Mouse (Mus musculus) frontal cortex, postnatal 25 days (tissue): ENCODE measurements around the gene Slc6a13.

ENCODE experiments used
- DNase-seq, 2 experiments: peaks; one replicate each; pipeline ENCODE4 v3.0.0; 2022; ENCODE audit warnings: low spot score in 2 of 2

The Slc6a13 gene

GRCm38 (mm10) chr6:121299954-121300353 lies at the start of gene Slc6a13:
Gene Slc6a13, plus strand, starts transcription at chr6:121300227.
- no peak for DNase-seq

GRCm38 (mm10) chr6:121250406-121250805 lies 49.6 kb upstream of the Slc6a13 start:
- no peak for DNase-seq

- no peak for DNase-seq
These were observed 48.8 kb upstream of the Slc6a13 start for GRCm38 (mm10) chr6:121251256-121251655.

DNA sequence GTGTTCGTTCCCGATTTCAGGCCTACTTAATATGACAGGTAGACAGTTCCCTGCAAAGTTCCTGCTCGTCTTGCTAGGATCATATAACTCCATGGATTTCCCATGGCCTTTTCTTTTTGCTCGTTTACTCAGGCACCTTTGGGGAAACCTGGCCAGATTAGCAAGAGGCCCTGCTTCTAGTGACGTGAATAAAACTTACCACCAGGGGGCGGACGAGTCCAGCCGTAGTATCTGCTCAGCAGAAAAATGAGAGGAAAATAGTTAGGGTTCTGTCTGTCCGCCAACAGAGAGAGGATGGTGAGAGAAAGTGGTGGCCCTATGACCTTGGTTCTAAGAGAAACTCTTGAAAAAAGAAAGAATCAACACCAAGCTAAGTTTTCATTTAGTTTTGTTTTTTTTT lies 39.5 kb upstream of the Slc6a13 start:
- peak; percentile 56 to 79 for DNase-seq

- no peak for DNase-seq
These were observed 38.8 kb upstream of the Slc6a13 start for GRCm38 (mm10) chr6:121261233-121261632.

DNA sequence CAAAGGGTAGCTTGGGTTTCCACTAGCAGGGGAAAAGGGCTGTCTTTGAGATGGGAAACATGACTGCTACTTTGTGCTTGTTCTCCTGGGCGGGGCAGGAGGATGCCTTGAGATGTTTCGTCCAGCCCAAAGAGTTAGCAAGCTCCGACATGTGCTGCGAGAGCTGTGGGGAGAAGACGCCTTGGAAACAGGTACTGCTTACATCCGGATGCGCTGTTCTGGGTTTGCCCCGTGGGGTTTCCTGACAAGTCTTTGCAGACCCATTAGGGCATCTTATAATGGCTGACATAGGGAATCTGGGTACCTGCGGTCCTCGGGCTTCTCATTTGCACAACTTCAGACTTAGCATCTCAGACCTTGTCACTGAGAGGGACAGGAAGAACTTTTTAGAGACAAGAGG lies 38.0 kb upstream of the Slc6a13 start:
- DNase-seq = no peak

GRCm38 (mm10) chr6:121262496-121262895 lies 37.5 kb upstream of the Slc6a13 start:
- no peak for DNase-seq

GRCm38 (mm10) chr6:121270156-121270555 lies 29.9 kb upstream of the Slc6a13 start:
- DNase-seq = no peak

DNA sequence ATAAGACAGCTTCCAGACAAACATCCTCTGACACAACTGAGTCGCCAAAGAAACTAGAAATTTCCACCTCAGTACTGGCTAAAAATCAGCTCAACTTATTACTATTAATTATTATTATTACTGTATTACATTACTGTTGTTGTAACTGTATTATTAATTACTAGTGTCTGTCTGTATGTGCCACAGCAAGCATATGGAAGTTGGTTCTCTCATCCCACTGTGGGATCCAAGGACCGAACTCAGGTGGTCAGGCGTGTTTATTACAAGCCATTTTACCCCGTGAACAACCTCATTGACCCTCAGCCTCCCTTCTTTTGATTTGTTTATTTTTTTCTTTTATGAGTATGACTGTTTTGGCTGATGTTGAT lies 28.3 kb upstream of the Slc6a13 start:
- DNase-seq = no peak

DNA sequence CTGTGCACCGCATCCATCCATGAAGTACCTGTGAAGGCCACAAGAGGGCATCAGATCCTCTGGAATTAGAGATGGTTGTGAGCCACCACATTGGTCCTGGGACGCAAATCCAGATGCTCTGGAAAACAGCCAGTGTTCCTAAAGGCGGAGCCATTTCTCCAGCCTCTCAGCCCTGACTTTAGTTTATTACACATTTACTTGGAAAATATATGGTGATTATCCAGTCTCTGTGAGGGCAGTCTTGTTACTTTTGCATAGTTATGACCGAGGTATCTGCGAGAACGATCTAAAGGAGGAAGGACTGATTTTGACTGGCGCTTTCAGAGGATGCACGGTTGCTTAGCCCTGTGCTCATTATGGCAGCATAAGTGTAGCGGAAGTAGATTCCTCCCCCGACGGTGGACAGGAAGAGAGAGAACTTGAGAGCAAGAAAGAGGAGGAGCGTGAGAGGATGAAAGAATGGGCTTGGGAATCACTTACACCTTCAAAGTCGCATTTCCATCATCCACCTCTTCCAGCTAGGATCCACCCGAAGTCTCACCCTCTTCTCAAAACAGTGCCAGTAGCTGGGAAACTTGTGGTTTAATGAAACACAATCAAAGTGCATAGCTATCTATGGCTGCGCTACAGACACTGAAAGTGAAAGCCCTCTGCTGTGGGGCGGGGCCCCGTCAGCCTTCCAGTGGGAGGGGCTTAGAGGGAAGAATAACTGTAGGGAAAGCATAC lies 27.8 kb upstream of the Slc6a13 start:
- peak; percentile 74 to 75 for DNase-seq

- DNase-seq = no peak
These were observed 25.7 kb upstream of the Slc6a13 start for GRCm38 (mm10) chr6:121274356-121274755.

- no peak for DNase-seq
These were observed 15.9 kb upstream of the Slc6a13 start for GRCm38 (mm10) chr6:121284132-121284531.

- DNase-seq = no peak
These were observed 710 bp upstream of the Slc6a13 start for GRCm38 (mm10) chr6:121299317-121299716.

GRCm38 (mm10) chr6:121300504-121300903 lies 477 bp downstream of the Slc6a13 start:
- DNase-seq = no peak

DNA sequence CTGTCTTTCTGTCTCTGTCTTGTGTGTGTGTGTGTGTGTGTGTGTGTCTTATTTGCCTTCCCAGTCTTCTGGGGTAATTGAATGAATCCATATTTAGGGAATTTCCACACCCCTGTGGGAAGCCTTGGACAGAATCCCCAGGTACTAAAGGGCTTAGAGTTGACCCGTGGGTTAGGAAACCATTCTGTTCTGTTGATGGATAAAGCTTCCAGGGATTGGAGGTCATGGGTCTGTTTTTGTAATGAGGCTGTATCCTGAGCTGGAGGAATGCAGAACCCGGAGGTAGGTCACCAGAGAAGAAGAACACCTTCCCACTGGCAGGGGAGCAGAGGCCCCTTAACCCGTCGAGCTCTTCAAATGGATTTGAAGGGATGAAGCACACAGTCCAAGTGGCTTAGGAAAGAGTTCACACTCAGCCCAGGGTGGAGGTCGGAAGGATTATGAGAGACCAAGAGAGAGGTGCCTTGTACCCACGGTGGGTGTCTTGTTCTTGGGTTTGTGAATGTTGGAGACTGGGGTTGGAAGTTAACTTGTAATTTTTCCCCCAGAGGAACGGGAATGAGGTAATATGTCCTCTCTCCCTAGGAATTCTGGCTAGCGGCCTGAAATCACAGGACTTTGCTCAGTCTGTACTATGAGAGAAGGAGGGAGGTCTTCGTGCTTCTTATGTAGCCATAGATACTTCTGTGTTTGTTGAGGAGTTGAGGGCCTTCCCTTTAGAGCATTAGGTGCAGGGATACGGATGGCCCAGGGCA lies 3.6 kb downstream of the Slc6a13 start:
- DNase-seq = no peak

DNA sequence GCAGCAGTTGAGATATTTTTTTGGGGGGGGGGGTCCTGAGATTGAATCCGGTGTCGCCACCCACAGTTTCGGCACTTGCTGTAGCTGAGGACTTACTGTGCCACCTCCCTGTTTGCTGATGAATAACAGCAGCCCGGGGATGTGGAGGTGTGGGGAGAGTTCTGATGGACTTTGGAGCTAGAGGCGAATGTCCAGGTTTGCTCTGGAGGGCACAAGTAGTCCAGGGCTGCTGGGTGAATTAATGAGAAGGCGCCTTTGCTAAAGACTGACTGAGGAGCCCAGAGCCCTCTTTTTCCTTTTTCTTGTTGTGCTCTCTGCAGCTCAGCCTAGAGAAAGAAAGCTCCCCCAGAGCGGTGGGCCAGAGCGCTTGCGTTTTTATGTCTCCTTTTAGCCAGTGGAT lies 4.6 kb downstream of the Slc6a13 start:
- DNase-seq = no peak

GRCm38 (mm10) chr6:121305571-121305970 lies 5.5 kb downstream of the Slc6a13 start:
- DNase-seq = no peak

GRCm38 (mm10) chr6:121310984-121311383 lies 11.0 kb downstream of the Slc6a13 start:
- no peak for DNase-seq

DNA sequence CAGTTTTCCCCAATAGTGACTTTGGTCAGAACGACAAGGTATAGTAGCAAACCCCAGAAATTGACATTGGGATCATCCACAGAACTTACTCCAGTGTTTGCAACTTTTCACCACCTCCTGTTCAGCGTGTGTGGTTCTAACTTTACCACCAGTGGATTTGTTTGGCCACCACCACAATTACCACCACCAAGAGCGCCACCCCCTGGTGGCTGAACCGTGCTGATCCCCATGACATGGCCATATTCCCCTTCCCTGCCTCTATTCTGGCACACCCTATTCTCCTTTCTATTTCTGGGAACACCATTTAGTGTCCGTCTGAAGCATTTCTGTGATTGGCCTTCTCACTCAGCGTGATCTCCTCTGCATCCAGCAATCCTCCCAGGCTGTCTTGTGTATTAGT lies 19.1 kb downstream of the Slc6a13 start:
- no peak for DNase-seq

GRCm38 (mm10) chr6:121322381-121323110 lies 22.5 kb downstream of the Slc6a13 start:
- DNase-seq = no peak

DNA sequence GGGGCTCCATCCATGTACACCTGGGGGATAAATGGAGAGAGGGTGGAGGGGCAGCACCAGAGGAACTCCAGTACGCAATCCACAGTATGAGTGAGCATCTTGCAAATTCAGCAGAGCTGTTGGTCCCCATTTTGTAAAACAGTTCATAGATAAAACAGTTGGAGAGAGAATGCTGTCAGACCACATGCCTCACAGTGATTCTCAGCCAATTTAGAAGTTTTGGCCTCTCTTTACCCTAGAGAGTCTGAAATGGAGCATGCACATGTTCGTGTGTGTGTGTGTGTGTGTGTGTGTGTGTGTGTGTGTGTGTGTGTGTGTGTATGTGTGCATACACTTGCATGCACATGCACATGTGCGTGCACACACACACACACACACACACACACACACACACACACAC lies 25.3 kb downstream of the Slc6a13 start:
- no peak for DNase-seq

- DNase-seq = no peak
These were observed 25.7 kb downstream of the Slc6a13 start for GRCm38 (mm10) chr6:121325740-121326139.
